Mouse (Mus musculus): ENCODE data around the gene Gm49396. TPM values are rescaled to one million over a fixed set of nuclear protein-coding genes. Genes with fewer than 3 reads are reported as not detected.

Gene Gm49396
- polyA plus RNA-seq, 2 experiments = 5.0 to 7.3 TPM

DNA sequence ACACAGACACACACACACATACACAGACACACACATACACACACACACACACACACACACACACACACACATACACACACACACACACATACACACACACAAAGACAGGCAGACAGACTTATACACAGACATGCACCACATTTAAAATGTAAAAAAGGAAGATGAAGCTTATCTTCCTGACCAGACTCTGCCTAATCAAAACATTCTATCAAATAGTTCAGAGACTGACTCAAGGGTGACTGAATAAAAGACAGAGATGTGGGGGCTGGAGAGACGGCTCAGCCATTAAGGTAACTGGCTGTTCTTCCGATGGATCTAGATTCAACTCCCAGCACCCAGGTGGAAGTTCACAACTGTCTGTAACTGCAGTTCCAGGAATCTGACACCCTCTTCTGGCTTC is 18.8 kb upstream of the Gm49396 start:
- WGBS = 98% methylated on average over 2 of the region's 2 CpGs
- Histone ChIP-seq H3K27ac (replicated peaks; ENCODE audit: low read depth, low read length) (no peak overlapping the region), H3K4me3 (replicated peaks; ENCODE audit: low read length) (no peak overlapping the region), H3K9ac (ENCODE audit: low read depth, low read length, severe bottlenecking) (no peak overlapping the region), H3K27me3 (ENCODE audit: control insufficient read depth, insufficient read depth, low read length) (no peaks in the 10 kb centered on the region), H3K9me3 (ENCODE audit: control insufficient read depth, low read length) (no peaks in the 10 kb centered on the region), H3K4me1 (ENCODE audit: control insufficient read depth, insufficient read depth, low read length) (no peaks in the 10 kb centered on the region), H3K4me2 (replicated peaks; ENCODE audit: low read depth, low read length, severe bottlenecking) (no peak overlapping the region), H3K36me3 (ENCODE audit: control insufficient read depth, insufficient read depth, low read length) (peaks cover 57% of the 10 kb centered on the region)
- TF ChIP-seq POLR2A (IDR thresholded peaks at IDR 0.05; ENCODE audit: borderline replicate concordance, extremely low read depth, insufficient read depth, insufficient read length) = no peak
- DNase-seq (ENCODE audit: low spot score) = no peak
- no peak for ATAC-seq (ENCODE audit: low FRiP score, low read depth)

- DNase-seq (ENCODE audit: low spot score) (no peak), ATAC-seq (ENCODE audit: low FRiP score, low read depth) (no peak)
- no peak for TF ChIP-seq POLR2A (IDR thresholded peaks at IDR 0.05; ENCODE audit: borderline replicate concordance, extremely low read depth, insufficient read depth, insufficient read length)
- 80% methylated on average over 2 of the region's 2 CpGs for WGBS
- Histone ChIP-seq H3K36me3 (ENCODE audit: control insufficient read depth, insufficient read depth, low read length) (peaks cover 34% of the 10 kb centered on the region), H3K9ac (ENCODE audit: low read depth, low read length, severe bottlenecking) (no peak overlapping the region), H3K27me3 (ENCODE audit: control insufficient read depth, insufficient read depth, low read length) (no peaks in the 10 kb centered on the region), H3K27ac (replicated peaks; ENCODE audit: low read depth, low read length) (no peak overlapping the region), H3K4me1 (ENCODE audit: control insufficient read depth, insufficient read depth, low read length) (peaks cover 11% of the 10 kb centered on the region), H3K9me3 (ENCODE audit: control insufficient read depth, low read length) (no peaks in the 10 kb centered on the region), H3K4me3 (replicated peaks; ENCODE audit: low read length) (no peak overlapping the region), H3K4me2 (replicated peaks; ENCODE audit: low read depth, low read length, severe bottlenecking) (no peak overlapping the region)
Measured at GRCm38 (mm10) chr7:30549880-30550279, 13.3 kb upstream of the Gm49396 start.

DNA sequence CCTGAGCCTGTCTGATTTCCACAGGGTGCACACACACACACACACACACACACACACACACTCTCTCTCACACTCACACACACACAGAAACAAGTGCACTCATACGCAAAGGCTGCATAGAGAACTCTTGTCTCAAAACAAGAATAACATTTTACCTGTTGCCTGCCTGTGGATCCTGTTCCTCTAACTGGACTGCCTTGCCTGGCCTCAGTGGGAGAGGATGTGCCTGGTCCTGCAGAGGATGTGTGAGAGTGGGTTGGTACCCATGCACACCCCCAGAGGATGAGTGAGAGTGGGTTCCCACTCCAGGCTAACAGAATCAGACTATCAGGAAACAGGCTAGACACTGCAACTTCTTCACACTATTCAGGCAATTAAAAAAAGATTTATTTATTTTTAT is 12.5 kb upstream of the Gm49396 start:
- Histone ChIP-seq H3K36me3 (ENCODE audit: control insufficient read depth, insufficient read depth, low read length) (peaks cover 39% of the 10 kb centered on the region), H3K27me3 (ENCODE audit: control insufficient read depth, insufficient read depth, low read length) (no peaks in the 10 kb centered on the region), H3K4me3 (replicated peaks; ENCODE audit: low read length) (no peak overlapping the region), H3K27ac (replicated peaks; ENCODE audit: low read depth, low read length) (no peak overlapping the region), H3K9ac (ENCODE audit: low read depth, low read length, severe bottlenecking) (no peak overlapping the region), H3K9me3 (ENCODE audit: control insufficient read depth, low read length) (no peaks in the 10 kb centered on the region), H3K4me2 (replicated peaks; ENCODE audit: low read depth, low read length, severe bottlenecking) (no peak overlapping the region), H3K4me1 (ENCODE audit: control insufficient read depth, insufficient read depth, low read length) (peaks cover 11% of the 10 kb centered on the region)
- no peak for TF ChIP-seq POLR2A (IDR thresholded peaks at IDR 0.05; ENCODE audit: borderline replicate concordance, extremely low read depth, insufficient read depth, insufficient read length)
- ATAC-seq (ENCODE audit: low FRiP score, low read depth) (no peak), DNase-seq (ENCODE audit: low spot score) (no peak)
- 95% methylated on average over 1 of the region's 1 CpGs for WGBS

- ATAC-seq (ENCODE audit: low FRiP score, low read depth) (peak; percentile 80), DNase-seq (ENCODE audit: low spot score) (peak; percentile 87)
- H3K27me3 ChIP-seq (ENCODE audit: control insufficient read depth, insufficient read depth, low read length) = no peaks in the 10 kb centered on the region
- 2% methylated on average over 10 of the region's 10 CpGs for WGBS
- TF ChIP-seq POLR2A (IDR thresholded peaks at IDR 0.05; ENCODE audit: borderline replicate concordance, extremely low read depth, insufficient read depth, insufficient read length) = no peak
- peaks cover 11% of the 10 kb centered on the region for H3K4me1 ChIP-seq (ENCODE audit: control insufficient read depth, insufficient read depth, low read length)
- H3K4me2 ChIP-seq (replicated peaks; ENCODE audit: low read depth, low read length, severe bottlenecking) = peak overlapping the region; percentile 44
- H3K27ac ChIP-seq (replicated peaks; ENCODE audit: low read depth, low read length) = peak overlapping the region; percentile 98
- H3K9me3 ChIP-seq (ENCODE audit: control insufficient read depth, low read length) = no peaks in the 10 kb centered on the region
- peak overlapping the region; percentile 71 for H3K4me3 ChIP-seq (replicated peaks; ENCODE audit: low read length)
- H3K36me3 ChIP-seq (ENCODE audit: control insufficient read depth, insufficient read depth, low read length) = peaks cover 39% of the 10 kb centered on the region
- H3K9ac ChIP-seq (ENCODE audit: low read depth, low read length, severe bottlenecking) = peak overlapping the region; percentile 76
Measured at GRCm38 (mm10) chr7:30551445-30552101, 11.6 kb upstream of the Gm49396 start.

GRCm38 (mm10) chr7:30552102-30553020 is 10.8 kb upstream of the Gm49396 start, which contains the start of the genes Hspb6 and Proser3:
TSS of gene Hspb6 (plus strand) at chr7:30552178.
TSS of gene Proser3 (minus strand) at chr7:30552299.
- Histone ChIP-seq H3K4me1 (ENCODE audit: control insufficient read depth, insufficient read depth, low read length) (peaks cover 11% of the 10 kb centered on the region), H3K4me2 (replicated peaks; ENCODE audit: low read depth, low read length, severe bottlenecking) (peak within 1 kb of the TSS; percentile 95), H3K4me3 (replicated peaks; ENCODE audit: low read length) (peak within 1 kb of the TSS; percentile 71), H3K27me3 (ENCODE audit: control insufficient read depth, insufficient read depth, low read length) (no peaks in the 10 kb centered on the region), H3K9me3 (ENCODE audit: control insufficient read depth, low read length) (no peaks in the 10 kb centered on the region), H3K9ac (ENCODE audit: low read depth, low read length, severe bottlenecking) (peak within 1 kb of the TSS; percentile 76), H3K36me3 (ENCODE audit: control insufficient read depth, insufficient read depth, low read length) (peaks cover 47% of the 10 kb centered on the region), H3K27ac (replicated peaks; ENCODE audit: low read depth, low read length) (peak within 1 kb of the TSS; percentile 98)
- DNase-seq (ENCODE audit: low spot score) (peak; percentile 100), ATAC-seq (ENCODE audit: low FRiP score, low read depth) (peak; percentile 97)
- WGBS = 1% methylated on average over 44 of the region's 44 CpGs
- peak; percentile 78; the same call in 1 of the 2 replicates for TF ChIP-seq POLR2A (IDR thresholded peaks at IDR 0.05; ENCODE audit: borderline replicate concordance, extremely low read depth, insufficient read depth, insufficient read length)
